Mouse (Mus musculus): ENCODE measurements around the gene Olfr1350.
"Not testable (repeated sequence)": the region's sequence is repeated elsewhere in the genome, so short reads cannot be mapped to it uniquely, and the experiment has no call there.

Gene Olfr1350

DNA sequence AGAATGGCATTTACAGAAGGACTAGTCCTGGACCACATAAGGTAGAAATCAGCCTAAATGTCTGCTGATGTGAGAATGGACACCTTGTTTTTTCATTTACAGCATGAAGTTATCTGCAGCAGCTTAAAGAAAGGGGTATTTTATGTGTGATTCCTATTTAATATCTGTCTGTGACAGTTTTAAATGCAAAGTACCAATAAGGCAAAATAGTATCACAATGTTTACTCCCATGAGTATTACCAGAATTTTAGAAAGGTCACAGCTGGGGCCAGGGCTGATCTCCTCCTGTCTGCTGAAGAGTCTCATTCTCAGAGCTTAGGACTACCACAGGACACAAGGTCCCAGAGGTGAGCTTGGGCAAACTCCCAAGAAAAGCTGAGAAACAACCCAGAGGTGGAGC lies at the start of gene Olfr1350:
Gene Olfr1350 (plus strand): TSS at position 301 of the 400 bp plus-strand sequence.
- no peak for DNase-seq (ENCODE audit: low spot score)

DNA sequence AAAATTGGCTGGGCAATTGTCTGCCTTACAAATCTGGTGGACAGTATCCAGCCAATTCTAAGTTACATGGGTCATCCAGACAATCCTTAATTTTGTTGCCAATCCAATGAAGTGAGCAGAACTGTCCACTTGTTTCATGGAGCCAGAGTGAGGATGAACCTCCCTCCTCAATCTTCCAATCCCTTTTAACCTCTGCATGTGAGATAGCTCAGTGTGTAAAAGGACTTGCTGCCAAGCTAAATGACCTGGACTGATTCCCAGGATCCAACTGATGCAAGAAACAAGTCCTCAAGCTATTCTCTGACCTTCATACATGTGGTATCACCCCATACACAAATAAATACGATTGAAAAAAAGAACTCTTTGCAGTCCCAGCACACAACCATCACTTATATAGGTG lies 43.0 kb upstream of the Olfr1350 start:
- DNase-seq (ENCODE audit: low spot score), result no peak

DNA sequence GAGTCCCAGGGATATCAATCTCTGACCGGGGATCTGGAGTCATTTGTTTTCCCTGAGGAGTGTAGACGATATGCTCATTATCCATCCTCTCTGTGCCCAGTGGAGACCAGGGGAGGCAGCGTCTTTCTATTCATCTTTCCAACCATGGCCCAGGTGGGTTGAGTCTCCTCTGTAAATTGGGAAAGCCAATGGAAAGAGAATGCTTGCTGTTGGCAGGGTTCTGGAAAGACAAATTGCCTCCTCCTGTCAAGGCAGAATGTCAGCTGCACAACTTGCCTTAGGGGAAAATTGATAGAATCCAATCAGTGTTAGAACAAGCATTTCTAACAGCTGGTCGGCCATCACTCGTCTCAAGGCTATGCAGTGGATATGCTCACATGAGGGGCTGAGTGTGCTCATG lies 41.8 kb upstream of the Olfr1350 start, which contains the start of gene Olfr1349:
Gene Olfr1349 (minus strand): TSS at position 101 of the 400 bp plus-strand sequence.
- DNase-seq (ENCODE audit: low spot score), result no peak

DNA sequence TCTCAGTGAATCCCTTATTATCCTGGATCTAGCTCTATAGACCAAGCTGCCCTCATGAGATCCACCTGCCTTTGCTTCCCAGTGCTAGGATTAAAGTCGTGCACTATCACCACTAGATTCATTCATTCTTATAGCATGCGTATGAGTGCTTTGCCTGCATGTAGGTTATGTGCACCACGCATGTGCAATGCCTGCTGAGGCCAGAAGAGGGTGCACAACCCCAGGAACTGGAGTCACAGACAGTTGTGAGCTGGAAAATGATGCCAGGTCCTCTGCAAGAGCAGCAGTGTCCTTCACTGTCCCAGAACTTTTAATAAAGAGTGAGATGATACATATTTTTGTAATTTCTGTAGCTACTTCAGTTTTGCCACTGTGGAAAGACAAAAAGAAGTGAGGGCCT lies 39.6 kb upstream of the Olfr1350 start:
- DNase-seq (ENCODE audit: low spot score), result no peak

DNA sequence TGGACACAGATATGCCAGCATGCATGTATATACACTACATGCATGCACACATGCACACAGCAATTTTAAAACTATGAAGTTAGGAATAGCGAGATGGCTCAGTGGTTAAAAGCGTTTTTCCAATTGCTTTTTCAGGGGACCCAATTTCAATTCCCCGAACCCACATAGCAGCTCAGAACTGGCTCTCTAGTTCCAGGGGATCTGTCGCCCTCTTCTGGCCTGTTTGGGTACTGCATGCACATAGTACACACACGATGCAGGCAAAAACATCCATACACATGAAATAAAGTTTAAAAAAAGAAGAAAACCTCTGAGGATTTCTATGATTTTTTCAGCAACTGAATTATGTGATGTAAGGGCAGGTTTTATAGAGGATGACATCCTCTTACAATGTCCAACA lies 38.5 kb upstream of the Olfr1350 start:
- no peak for DNase-seq (ENCODE audit: low spot score)

DNA sequence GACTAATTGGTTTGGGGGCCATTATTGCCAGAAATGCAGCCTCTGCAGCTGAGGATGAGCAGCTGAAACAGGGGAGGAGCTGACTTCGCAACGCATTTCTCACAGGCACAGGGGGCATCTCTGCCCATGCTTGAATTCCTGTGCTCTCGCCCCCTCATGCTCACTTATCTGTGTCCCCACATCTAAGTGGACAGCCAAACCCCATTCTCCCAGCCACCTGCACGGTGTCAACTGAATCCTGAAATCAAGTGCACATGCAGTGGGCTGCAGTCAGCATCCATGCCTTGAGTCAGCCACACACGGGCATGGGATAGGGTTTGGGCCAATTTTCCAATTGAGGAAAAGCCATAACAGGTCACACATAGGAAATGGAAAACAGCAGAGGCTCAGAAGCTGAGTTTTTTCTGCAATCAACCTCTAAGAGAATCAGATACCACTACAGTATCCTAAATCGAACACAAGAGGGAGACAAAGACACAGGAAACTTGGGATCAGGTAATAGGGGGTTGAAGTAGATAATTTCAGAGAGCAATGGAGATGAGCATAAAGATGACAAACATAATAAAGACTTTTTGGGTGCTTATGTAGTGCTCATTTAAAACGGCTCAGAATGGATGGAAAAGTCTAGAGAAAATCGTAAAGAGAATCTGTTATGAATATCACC lies 21.6 kb downstream of the Olfr1350 start:
- DNase-seq (ENCODE audit: low spot score), result no peak

DNA sequence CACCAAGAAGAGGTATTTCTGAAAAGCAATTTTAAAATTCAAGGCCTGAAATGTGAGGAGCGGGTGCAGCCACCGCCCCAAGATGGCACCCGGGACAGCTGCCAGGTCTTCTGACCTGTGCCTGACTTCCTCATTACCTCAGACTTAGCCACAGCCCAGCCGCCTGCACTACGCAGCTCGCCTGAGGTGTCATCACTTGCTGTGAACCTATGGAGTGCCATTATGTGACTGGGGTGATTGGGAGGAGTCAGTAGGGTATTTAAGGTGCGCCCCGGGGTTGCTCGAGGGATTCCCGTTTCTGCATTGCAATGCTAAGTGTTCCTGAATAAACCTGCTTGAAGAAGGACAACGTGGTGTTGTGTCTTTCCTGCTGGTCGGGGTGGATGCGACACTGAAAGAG lies 24.1 kb downstream of the Olfr1350 start:
- not testable (repeated sequence) for DNase-seq (ENCODE audit: low spot score)

DNA sequence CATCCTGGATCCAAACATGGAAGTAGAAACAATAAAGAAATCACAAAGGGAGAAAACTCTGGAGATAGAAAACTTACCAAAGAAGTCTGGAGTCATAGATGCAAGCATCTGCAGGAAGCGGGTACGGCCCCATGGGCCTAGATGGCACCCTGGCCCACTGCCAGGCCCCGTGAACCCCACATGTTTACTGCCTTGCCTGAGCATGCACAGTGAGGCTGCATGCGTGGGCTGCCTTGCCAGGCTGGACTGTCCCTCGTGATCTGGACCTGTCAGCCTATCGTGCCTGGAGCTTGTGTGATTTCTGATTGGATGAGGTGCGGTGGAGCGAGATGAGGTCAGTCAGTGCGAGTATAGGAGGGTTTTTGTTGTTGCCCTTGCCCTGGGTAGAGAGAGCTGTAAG lies 38.7 kb downstream of the Olfr1350 start:
- no peak for DNase-seq (ENCODE audit: low spot score)
